Mouse (Mus musculus) liver, postnatal 0 days (tissue): ENCODE data around the gene Hrct1.

ENCODE experiments used
- CTCF ChIP-seq: sonication (generic); IDR thresholded peaks from 2 replicates; pipeline ENCODE4 v1.5.1; 2016; ENCODE audit warnings: antibody characterized with exemption, low read depth
- EP300 ChIP-seq: IDR thresholded peaks from 2 replicates; pipeline ENCODE4 v1.6.1; 2016; ENCODE audit warnings: antibody characterized with exemption, low read depth, mild to moderate bottlenecking

DNA sequence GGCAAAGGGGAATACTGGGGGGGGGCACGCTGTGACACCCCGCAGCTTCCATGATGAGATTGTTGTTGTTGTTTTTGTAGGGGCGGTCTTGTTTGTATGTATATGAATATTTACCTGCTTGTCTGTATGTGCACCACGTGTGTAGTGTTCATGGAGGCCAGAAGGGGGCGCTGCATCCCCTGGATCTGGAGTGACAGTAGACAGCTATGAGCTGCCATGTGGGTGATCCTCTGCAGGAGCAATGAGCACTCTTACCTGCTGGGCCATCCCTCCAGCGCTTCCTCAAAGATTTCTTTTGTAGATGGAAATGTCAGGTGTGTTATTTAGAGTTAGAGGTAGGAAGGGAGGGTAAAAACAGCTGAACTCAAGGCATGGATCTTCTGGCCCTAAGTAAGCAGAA lies 23.5 kb upstream of the Hrct1 start:
- peak; percentile 62 for TF ChIP-seq CTCF
- no peak for TF ChIP-seq EP300
